Mouse (Mus musculus) testis, adult 2 months (tissue): ENCODE results near the gene Dmrt2. TPM values are rescaled to one million over a fixed set of nuclear protein-coding genes. Genes with fewer than 3 reads are reported as not detected.
A peak's percentile ranks its signal among the peaks of the same experiment; 100 is the strongest.

ENCODE experiments used
- H3K27ac ChIP-seq: fragments of 200-500 bp; 2 replicates; pipeline ENCODE4 v1.5.1; 2012; ENCODE audit warnings: low read depth, low read length; ENCODE audit not compliant: control insufficient read depth, insufficient read depth
- H3K27me3 ChIP-seq: fragments of 200-500 bp; 2 replicates; pipeline ENCODE4 v1.6.1; 2012; ENCODE audit warnings: mild to moderate bottlenecking, low read length, moderate library complexity; ENCODE audit not compliant: control insufficient read depth, insufficient read depth
- H3K36me3 ChIP-seq: fragments of 200-500 bp; 2 replicates; pipeline ENCODE4 v1.6.1; 2012; ENCODE audit warnings: mild to moderate bottlenecking, low read length; ENCODE audit not compliant: control insufficient read depth, insufficient read depth
- H3K4me1 ChIP-seq: fragments of 200-500 bp; 2 replicates; pipeline ENCODE4 v1.6.1; 2012; ENCODE audit warnings: low read length; ENCODE audit not compliant: control insufficient read depth, insufficient read depth
- H3K4me3 ChIP-seq: fragments of 200-500 bp; 2 replicates; pipeline ENCODE4 v1.5.1; 2012; ENCODE audit warnings: low read depth, mild to moderate bottlenecking, low read length, moderate library complexity, mixed read lengths; ENCODE audit not compliant: control insufficient read depth
- CTCF ChIP-seq: fragments of 200-500 bp; IDR thresholded peaks from 2 replicates; pipeline ENCODE4 v1.5.1; 2012; ENCODE audit warnings: low read depth, mild to moderate bottlenecking, inconsistent platforms, low read length, moderate library complexity; ENCODE audit not compliant: control insufficient read depth, insufficient read depth, insufficient replicate concordance
- POLR2A ChIP-seq: fragments of 200-500 bp; IDR thresholded peaks from 2 replicates; pipeline ENCODE4 v1.6.1; 2012; ENCODE audit warnings: low read depth, mild to moderate bottlenecking, inconsistent platforms, low read length, moderate library complexity; ENCODE audit not compliant: control insufficient read depth
- polyA plus RNA-seq: library from polyadenylated mRNA; depleted of rRNA; stranded (reverse); fragments of >200 nt; gene quantifications from 2 replicates; pipeline ENCODE4 v1.2.3, GENCODE M21; 2012

Gene Dmrt2
- polyA plus RNA-seq, 1 experiment, result 0.25 TPM

- Histone ChIP-seq H3K27ac (no peak overlapping the region), H3K4me1 (peaks cover 16% of the 10 kb centered on the region), H3K27me3 (no peaks in the 10 kb centered on the region; the same call in 1 of the 2 replicates), H3K36me3 (no peaks in the 10 kb centered on the region), H3K4me3 (no peak overlapping the region)
- TF ChIP-seq POLR2A, result no peak
- no peak for TF ChIP-seq CTCF
Observed at GRCm38 (mm10) chr19:25670571-25671285, 1.5 kb upstream of the Dmrt2 start.

GRCm38 (mm10) chr19:25671681-25672080, 530 bp upstream of the Dmrt2 start:
- Histone ChIP-seq H3K4me3 (peak overlapping the region; percentile 37), H3K4me1 (peaks cover 14% of the 10 kb centered on the region), H3K27ac (no peak overlapping the region), H3K36me3 (no peaks in the 10 kb centered on the region), H3K27me3 (no peaks in the 10 kb centered on the region; the same call in 1 of the 2 replicates)
- TF ChIP-seq POLR2A (no peak), CTCF (no peak)

- peak overlapping the region; percentile 50 for H3K4me3 ChIP-seq
- H3K36me3 ChIP-seq, result no peaks in the 10 kb centered on the region
- no peak overlapping the region for H3K27ac ChIP-seq
- no peaks in the 10 kb centered on the region; the same call in 1 of the 2 replicates for H3K27me3 ChIP-seq
- TF ChIP-seq POLR2A (no peak), CTCF (no peak)
- H3K4me1 ChIP-seq, result peaks cover 14% of the 10 kb centered on the region
Observed at GRCm38 (mm10) chr19:25673224-25674055, 1.2 kb downstream of the Dmrt2 start.

GRCm38 (mm10) chr19:25674056-25674420, 1.8 kb downstream of the Dmrt2 start:
- Histone ChIP-seq H3K4me1 (peaks cover 14% of the 10 kb centered on the region), H3K27ac (no peak overlapping the region), H3K27me3 (no peaks in the 10 kb centered on the region; the same call in 1 of the 2 replicates), H3K36me3 (no peaks in the 10 kb centered on the region), H3K4me3 (peak overlapping the region; percentile 50)
- TF ChIP-seq POLR2A, result no peak
- TF ChIP-seq CTCF, result no peak

- Histone ChIP-seq H3K36me3 (no peaks in the 10 kb centered on the region), H3K4me1 (peaks cover 14% of the 10 kb centered on the region), H3K27ac (no peak overlapping the region), H3K4me3 (no peak overlapping the region), H3K27me3 (no peaks in the 10 kb centered on the region; the same call in 1 of the 2 replicates)
- TF ChIP-seq CTCF, result no peak
- no peak for TF ChIP-seq POLR2A
Observed at GRCm38 (mm10) chr19:25674744-25675143, 2.5 kb downstream of the Dmrt2 start.

DNA sequence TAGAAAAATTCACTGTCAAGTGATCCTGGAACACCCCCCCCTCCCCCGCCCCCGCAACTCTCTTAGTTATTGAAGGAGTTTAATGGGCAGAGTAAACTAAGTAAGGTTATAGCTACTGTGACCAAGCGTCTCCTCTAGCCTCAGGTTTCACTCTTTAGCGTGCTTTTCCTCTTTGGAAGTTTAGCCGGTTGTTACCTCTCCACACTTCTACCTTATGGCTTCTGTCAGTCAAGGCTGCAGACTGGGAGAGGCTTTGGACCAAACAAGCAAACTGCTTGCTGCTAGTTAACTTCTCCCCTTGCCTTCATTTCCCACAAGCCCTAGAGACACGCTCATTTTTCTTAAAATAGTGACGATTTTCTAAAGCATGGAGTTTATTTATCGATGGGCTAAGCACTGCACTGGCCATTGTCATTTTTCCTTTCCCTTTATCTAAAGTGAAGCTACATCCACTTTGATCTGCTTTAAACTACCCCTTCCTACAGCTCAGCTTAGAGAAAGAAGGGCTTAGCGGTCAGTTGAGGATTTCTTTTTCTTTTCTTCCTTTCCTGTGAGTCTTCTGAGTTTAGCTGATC, 3.7 kb downstream of the Dmrt2 start:
- TF ChIP-seq CTCF (no peak), POLR2A (no peak)
- no peaks in the 10 kb centered on the region; the same call in 1 of the 2 replicates for H3K27me3 ChIP-seq
- H3K36me3 ChIP-seq, result no peaks in the 10 kb centered on the region
- no peak overlapping the region for H3K27ac ChIP-seq
- no peak overlapping the region for H3K4me3 ChIP-seq
- peaks cover 12% of the 10 kb centered on the region for H3K4me1 ChIP-seq

DNA sequence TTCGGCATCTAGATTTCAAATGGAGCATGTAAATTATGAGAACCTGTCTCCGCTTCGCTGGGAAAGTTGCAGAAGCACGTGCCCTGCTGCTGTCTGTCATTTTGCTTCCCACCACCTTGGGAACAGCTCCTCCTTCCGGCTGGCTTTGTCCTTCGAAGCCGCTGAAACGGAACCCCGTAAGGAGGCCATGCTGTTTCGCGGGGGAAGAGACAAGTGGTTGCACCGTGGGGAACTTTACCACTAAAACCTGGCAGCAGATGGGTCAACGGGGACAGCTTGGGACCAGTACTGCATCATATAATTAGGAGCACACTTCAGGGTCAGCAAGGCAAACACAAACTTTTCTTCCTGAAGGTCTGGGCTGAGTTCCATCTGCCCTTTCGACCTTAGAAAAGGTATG, 26.6 kb downstream of the Dmrt2 start:
- Histone ChIP-seq H3K27me3 (no peaks in the 10 kb centered on the region), H3K27ac (no peak overlapping the region), H3K4me1 (no peaks in the 10 kb centered on the region), H3K4me3 (peak overlapping the region; percentile 75), H3K36me3 (no peaks in the 10 kb centered on the region)
- TF ChIP-seq POLR2A (no peak), CTCF (no peak)

DNA sequence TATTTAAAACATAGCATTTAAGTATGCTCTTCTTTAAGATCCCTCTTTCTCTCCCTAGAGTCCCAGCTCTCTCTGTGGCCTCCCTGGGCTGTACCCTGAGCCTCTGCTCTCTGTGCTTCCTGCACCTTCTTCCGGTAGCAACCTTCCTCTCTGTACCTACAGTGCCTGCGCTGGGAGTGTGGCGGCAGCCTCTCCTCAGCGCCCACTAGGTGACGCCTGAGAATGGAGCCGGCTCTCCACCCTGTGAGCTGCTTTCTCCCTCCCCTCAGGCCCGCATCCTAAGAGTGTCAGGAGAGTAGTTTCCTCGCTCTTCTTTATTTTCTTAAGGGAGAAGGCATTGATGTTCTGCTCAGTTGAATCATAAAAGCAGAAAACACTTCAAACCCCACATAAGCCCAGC, 41.2 kb downstream of the Dmrt2 start:
- Histone ChIP-seq H3K4me1 (no peaks in the 10 kb centered on the region), H3K4me3 (no peak overlapping the region), H3K27ac (no peak overlapping the region), H3K27me3 (no peaks in the 10 kb centered on the region), H3K36me3 (no peaks in the 10 kb centered on the region)
- TF ChIP-seq CTCF (no peak), POLR2A (no peak)
